Mouse (Mus musculus): ENCODE measurements around the gene Kcnk1.

The Kcnk1 gene

DNA sequence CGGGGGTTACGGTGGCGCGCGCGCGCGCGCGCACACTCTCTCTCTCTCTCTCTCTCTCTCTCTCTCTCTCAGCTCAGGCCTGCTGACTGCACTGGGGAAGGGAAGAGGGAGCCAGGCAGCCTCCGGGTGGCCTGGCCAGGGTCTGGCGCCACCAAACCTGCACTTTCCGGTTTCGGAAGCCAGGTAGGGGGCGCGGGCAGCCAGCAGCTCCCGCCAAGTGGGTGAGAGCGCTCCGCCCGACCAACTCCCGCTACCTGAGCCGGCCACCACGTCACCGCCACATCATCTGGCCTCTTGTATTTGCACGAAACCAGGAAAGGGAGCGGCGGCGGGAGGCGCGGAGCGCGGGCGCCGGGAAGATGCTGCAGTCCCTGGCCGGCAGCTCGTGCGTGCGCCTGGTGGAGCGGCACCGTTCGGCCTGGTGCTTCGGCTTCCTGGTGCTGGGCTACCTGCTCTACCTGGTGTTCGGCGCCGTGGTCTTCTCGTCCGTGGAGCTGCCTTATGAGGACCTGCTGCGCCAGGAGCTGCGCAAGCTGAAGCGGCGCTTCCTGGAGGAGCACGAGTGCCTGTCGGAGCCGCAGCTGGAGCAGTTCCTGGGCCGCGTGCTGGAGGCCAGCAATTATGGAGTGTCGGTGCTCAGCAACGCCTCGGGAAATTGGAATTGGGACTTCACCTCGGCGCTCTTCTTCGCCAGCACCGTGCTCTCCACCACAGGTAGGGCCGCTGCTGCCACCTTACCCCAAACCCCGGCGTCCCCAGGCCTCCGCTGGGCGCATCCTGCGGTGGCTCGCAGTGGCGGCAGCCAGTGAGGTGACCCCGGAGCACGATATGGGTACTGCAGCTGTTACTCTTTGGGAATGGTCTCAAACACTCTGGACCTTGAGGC, at the start of gene Kcnk1:
TSS of gene Kcnk1 (plus strand) at position 70 of the 886 bp plus-strand sequence.
- DNase-seq (ENCODE audit: low spot score in 2 of 2): peak; percentile 54 to 70

DNA sequence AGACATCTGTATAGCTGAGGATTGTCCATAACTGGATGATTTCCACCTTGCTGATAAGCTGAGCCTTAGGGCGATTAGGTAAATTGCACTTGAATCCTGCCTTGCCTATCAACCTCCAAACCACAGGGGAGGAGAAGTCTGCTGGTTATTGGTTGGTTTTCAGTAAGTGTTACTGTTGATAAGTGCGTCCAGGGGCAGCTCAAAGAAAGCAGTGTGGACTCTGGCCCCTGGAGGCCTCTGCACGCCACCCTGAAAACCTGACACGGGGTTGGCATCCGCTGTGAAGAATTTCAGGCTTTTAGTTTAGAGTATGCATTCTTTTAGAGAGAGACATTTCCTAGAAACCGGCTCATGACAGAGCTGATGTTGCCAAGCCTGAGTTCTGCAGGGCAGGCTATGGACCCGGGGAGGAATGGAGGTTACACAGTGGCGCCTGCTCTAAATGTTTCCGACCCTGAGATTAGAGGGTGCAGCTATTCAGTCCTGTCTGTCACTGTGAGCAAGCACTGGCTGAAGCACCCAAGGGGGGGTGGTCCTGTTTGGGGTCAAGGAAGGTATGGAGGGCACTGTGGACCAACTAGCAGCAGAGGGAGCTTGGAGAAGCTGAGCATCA, 46.2 kb upstream of the Kcnk1 start:
- DNase-seq (ENCODE audit: low spot score in 2 of 2): no peak

DNA sequence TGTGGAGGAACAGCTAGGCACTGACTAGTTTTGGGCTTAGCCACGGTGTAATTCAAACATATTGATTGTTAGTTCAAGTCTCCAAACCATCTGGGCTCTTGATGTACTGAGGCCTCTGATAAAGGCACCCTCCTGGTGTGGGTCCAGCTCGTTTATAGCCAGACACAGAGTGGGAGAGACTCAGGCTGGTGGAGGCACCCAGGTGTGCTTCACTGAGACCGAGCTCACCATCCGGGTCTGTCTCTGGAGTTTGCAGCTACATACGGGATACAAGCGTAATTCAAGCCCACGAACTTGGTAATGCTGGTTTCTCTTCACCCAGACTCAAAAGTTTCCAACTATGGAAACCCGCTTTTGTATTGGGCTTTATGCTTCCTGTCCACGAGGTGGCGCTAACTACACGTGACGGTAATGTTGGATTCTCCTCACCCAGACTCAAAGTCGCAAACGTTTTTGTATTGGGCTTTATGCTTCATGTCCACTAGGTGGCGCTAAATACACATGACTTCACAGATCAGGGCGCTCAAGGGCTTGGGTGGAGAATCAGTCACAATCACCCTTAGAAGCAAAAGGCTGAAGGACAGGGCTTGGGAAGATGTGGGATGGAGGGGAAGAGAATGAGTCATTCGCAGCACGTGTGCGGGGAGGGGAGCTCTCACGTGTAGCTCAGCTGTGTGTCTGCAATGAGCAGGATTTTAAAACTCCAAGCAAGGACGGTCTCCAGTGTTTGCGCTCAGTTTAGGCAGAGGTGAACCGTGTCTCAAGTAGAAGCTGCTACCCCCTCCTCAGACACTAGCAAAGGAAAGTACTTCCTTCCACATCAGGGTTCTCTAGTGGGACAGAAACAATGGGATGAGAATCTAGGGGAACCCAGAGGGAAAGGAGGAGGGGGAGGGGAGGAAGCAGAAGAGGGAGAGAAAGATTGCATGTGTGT, 44.7 kb upstream of the Kcnk1 start:
- DNase-seq (ENCODE audit: low spot score in 2 of 2): peak; percentile 74 to 78

DNA sequence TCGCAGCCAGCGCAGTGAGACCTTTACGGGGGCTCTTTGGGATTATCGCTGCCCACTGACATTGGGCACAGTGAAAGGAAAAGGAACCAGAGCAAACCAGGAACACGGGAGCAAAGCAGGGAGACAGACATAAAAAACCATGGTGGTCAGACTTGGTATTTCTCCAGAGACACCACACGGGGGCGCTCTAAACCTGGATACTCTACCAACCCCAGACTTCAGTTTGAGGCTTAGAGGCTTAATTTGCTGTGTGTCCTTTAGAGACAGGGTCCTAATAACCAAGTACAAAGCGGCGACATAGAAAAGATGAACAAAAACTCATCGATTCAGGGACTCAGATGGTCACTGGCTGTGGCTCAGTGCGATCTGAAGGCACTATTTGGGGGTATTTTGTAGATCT, 39.3 kb upstream of the Kcnk1 start:
- peak in 1 of 2 experiments; percentile 44 for DNase-seq (ENCODE audit: low spot score in 2 of 2)

DNA sequence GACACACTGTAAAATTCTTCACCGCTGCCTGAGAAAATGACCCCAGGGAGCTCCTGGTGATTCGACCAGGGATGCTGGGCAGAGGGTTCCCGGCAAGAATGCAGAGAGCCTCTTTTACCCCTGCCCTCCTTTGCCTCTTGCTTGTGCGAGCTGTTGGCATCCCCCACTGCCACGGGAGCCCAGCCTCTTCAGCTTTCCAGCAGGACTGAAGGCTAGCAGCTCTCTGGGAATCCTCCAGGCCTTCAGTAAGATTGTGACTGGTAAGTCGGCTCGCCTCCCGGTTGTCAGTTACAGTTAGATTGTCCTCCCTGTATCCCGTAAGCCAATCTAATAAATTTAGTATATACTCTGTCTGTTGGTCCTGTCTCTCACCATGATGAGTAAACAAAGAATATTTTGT, 38.2 kb upstream of the Kcnk1 start:
- DNase-seq (ENCODE audit: low spot score in 2 of 2): no peak

DNA sequence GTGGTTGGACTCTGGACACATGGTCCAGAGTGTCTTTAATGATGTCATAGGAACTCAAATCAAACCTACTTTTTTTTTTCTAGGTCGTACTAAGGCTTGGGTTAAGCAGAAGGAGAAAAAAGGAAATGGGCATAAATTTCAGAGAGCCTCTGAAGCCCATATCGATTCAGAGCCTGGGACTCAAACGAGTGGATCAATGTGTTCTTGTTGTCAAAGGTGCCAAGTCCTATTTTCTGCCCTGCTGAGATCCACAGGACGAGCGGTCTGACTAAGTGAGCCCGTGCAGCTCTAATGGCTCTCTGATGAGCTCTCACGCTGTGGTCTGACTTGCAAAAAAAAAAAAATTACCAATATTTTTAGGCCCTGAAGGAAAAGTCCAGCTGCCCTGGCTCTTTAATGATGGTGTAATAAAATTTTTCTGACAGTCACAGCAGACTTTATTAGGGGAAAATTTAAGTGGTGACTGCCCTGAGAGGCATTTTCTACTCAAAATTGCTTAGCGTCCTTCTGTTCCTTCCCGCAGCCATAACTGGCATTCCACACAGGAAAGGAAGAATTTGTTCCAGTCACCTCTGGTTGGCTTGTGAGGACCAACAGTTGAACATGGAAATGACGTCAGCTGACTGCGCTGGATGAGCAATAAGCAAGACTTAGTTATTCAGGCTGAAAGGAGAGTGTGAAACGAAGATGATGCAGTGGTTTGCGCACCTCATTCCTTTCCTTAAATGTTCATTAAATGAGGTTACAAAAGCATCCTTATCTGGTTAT, 37.6 kb upstream of the Kcnk1 start:
- DNase-seq (ENCODE audit: low spot score in 2 of 2): no peak

DNA sequence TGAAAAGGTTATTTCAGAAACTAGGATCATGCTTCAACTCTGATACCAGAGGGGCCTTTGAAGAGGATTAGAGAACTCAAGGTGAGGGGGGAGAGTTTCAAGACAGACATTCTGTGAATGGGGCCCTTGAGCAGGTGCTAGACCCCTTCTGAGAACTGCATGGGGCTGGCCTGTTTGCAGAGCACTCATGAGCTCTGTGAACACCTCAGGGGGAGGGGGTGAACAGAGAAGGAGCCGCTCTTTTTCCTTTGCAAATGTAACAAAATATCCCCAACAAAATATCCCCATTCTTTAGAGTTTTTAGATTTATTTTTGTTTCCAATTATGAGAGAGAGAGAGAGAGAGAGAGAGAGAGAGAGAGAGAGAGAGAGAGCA, 37.0 kb upstream of the Kcnk1 start:
- DNase-seq (ENCODE audit: low spot score in 2 of 2): no peak

DNA sequence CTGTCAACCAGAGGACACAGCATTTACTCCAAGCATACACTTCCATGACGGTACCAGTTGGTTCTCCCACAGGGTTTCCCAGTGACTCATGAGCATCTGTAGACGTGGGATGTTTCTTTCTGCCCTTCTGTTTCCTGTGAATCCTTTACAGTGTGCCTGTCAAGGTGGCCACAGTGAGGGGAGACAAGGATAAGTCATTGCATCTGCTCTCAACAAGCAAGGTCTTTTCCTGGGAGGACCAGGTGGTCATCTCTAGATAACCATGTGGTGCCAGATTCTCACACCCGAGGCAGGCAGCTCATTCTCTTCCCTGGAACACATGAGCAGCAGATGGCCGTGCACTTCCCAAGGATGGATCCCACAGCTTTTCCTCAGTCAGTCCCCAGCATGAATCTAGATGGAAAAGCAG, 35.6 kb upstream of the Kcnk1 start:
- DNase-seq (ENCODE audit: low spot score in 2 of 2): peak; percentile 50 to 60

DNA sequence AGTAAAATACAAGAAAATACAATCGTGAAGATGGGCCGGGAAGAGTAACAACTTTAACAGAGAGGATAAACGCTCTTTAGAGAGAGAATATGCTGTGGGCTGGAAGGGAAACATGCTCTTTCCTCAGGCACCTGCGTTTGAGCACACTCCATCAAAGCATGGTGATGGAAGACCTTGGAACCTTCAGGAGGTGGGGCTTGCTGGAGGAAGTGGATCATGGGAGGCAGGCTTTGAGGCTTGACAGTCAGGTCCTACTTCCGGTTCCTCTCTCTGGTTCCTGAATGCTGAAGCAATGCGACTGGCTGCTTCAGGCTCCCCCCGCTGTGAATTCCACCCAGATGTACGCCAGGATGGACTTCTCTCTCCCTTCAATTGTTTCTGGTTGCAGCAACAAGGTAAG, 34.9 kb upstream of the Kcnk1 start:
- DNase-seq (ENCODE audit: low spot score in 2 of 2): no peak

DNA sequence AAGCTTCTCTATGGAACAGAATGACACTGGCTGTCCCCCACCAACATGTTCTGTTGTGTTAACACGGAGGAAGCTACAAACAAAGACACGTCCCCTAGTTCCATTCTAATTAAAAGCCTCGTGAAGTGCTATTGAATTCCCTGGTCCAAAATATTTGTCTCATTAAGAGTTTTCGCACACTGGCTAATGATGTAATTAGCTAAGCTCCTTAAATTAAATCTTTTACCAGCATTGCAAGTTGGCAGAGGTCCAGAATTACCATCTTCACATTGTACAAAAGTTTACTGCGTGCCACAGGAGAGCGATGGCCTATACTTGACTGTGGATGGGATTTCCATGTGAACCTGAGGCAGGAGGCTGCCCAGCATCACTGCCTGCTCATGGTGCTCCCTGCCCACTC, 33.2 kb upstream of the Kcnk1 start:
- no peak for DNase-seq (ENCODE audit: low spot score in 2 of 2)

DNA sequence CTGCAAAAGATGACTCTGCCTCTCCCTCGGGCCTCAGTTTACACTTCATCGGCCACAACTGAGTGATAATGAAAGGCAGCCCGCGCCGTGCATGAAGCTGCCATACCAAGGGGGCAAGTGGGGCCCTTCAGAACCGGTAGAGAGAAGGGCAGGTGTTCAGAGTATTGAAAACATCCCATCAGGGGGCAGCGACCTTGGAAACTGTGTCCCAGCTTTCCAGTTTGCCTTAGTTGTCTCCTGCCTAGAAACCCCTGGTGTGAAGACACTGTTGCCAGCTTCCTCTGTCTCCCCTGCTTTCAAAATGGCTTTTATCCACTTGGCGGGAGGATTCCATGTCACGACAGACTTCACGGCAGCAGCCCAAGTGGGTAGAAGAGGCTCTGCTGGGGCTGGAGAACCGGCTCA, 31.2 kb upstream of the Kcnk1 start:
- no peak for DNase-seq (ENCODE audit: low spot score in 2 of 2)

DNA sequence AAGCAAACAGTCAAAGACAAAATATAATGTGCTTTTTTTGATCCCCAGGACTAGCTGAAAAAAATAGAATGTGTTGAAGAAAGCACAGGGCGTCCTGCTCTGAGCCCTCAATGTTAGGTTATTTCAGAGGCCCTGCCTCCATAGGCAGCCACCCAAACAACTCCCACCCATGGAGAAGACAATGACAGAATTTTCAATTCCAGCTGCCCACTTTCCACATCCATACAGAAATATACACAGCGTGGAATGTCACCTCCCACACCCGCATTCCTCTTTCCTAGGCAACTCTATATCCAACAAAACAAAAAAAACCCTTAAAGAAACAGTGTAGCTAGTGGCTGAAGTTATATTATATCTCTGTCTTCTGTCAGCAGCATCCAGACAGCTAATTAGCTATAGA, 23.6 kb upstream of the Kcnk1 start:
- DNase-seq (ENCODE audit: low spot score in 2 of 2): peak; percentile 23 to 40

DNA sequence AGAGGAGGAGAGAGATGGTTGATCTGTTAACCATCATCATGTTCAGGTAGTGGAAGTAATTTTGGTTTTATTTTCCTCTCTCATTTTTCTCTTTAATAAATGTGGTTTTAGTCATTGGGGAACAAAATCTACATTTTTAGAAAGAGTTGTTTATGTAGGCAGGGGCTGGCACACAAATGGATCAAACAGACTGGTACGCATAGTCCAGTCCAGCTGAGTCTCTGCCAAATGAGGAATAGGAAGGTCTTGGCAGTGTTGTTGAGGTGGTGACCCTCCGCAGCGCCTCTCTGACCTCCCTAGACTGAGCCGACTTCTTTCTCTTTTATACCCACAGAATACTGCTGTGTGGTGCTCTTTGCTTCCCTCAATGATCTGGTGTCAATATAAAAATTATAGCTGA, 19.0 kb upstream of the Kcnk1 start:
- no peak for DNase-seq (ENCODE audit: low spot score in 2 of 2)

DNA sequence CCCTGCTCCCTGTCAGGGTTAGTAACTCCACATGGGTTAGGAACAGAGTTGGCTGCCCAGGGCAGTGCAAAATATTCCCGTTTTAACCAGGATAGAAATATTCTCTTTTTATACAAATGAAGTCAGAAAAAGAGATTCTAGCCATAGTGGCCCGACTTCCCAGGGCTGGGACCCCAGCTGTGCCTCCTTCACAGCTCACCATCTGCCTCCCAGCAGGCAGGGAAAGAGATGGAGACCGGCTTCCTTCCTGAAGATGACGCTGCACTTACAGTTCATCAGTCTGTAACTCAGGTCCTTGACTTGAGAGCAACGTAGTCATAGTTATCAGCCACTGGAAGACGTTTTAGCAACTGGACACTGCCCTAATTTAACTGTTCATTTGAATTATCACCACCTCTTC, 14.1 kb upstream of the Kcnk1 start:
- DNase-seq (ENCODE audit: low spot score in 2 of 2): no peak

DNA sequence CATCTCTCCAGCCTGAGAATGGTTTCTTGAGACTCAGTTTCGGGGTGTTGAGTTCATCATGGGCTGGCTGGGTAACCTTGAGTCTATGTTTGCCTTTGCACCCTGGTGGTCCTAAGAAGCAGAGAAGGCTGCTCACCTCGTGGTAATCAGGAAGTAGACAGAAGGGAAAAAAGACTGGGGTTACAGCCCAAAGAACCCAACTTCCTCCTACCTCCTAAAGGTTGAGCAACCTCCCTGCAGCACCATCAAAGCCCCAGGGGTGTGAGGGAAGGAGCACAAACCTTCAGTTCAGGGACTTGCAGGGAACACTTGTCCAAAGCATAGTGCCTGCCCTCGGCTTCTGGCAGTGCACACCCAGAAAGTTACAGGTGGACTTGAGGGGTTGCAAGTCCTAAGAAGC, 11.5 kb upstream of the Kcnk1 start:
- DNase-seq (ENCODE audit: low spot score in 2 of 2): no peak

DNA sequence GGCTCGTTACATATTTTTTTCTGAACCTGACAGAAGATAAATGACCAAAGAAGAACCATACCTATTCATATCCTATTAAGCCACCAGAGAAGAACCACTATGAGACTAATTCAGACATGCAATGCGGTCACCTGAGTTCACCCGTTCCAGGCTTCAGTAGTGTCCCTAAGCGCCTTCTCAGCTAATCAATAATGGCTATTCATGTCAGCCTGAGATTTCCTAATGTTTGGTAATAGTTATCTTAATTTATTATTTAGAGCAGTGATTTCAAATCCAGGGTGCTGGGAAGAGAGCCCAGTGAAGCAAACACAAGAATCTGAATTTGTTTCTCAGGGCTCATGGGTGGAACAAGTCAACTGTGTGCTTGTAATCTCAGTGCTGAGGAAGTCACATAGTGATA, 10.8 kb upstream of the Kcnk1 start:
- DNase-seq (ENCODE audit: low spot score in 2 of 2): no peak

DNA sequence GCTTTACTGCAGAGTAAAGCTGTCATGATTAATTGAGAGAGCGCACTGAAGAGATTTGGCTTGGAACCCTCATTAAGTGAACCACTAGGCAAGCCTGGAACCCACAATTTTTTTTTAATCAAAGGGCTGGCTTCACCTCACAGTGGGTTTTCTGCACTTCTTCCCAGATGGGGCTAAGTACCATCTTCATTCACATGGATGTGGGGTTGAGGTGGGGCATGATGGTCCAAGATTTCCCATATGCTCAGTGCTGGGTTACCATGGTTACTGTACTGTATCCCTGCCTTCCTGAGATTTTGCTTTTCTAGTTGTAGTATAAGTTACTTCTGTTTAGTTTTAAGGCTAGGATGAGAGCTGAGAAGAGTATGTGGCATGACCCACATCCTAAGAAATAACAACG, 9.6 kb upstream of the Kcnk1 start:
- DNase-seq (ENCODE audit: low spot score in 2 of 2): no peak

DNA sequence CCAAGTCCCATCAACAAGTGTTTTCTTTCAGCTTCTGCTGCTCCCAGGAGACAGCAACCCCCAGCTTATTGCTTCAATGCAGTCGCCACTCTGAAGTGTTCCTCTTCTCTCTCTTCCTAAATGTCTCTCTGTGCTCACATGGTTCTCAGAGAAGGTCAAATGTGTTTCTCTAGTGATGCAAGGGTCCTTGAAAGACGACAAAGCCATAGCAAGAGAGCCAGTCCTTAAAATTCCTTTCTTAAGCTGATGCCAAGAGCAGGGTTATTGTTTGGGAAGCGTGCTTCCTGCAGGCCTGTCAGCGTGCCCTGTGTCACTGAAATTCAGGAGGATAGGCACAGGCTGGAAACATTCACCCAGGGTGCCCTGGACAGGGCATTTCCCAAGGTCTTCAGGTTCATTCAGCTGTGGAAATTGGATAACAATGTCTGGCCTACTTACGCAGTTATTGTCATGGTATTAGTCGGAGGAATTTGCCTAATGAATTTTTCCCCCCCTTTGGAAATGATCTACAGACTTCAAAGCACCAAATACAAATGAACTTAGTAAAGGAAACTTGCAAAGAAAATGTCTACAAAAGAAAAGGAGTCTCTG, 7.9 kb upstream of the Kcnk1 start:
- DNase-seq (ENCODE audit: low spot score in 2 of 2): no peak

DNA sequence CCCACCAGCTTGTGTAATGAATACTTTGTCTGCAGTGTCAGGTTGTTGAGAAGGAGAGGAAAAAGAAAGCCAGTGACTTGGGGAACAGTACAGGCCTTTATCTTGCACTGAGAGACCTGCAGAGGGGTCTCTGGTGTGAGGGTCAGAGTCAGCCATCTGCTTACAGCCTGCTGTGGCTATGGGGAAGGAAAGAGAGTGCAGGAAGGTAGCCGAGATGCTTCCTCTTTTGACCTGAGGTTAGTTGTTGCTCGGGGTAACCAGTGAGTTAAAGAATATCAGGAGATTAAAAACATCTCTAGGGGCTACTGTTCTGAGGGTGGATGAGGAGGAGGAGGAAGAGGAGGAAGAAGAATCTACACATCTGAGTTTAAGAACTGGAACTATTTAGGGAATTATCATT, 7.0 kb upstream of the Kcnk1 start:
- no peak for DNase-seq (ENCODE audit: low spot score in 2 of 2)

DNA sequence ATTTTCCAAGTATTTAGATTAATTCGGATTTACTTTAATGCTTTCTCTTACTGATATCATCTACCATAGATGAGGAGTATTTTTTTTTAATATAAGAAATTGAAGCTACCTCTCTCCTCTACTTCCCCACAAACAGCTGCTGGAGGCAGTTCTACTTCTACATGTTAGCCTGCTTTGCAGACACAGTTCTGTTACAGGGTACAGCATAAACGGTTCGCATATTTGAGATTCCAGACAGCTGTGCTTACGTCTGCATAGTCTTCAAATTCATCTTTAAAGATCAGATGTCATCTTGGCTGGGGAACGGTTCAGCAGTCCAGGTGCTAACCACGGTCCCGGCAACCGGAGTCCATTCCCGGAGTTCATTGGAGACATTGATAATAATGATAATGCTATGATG, 1.3 kb upstream of the Kcnk1 start:
- DNase-seq (ENCODE audit: low spot score in 2 of 2): no peak

Data from frontal cortex, postnatal 14 days (tissue).